Mouse (Mus musculus): ENCODE measurements around the gene Ccdc96.

The Ccdc96 gene

DNA sequence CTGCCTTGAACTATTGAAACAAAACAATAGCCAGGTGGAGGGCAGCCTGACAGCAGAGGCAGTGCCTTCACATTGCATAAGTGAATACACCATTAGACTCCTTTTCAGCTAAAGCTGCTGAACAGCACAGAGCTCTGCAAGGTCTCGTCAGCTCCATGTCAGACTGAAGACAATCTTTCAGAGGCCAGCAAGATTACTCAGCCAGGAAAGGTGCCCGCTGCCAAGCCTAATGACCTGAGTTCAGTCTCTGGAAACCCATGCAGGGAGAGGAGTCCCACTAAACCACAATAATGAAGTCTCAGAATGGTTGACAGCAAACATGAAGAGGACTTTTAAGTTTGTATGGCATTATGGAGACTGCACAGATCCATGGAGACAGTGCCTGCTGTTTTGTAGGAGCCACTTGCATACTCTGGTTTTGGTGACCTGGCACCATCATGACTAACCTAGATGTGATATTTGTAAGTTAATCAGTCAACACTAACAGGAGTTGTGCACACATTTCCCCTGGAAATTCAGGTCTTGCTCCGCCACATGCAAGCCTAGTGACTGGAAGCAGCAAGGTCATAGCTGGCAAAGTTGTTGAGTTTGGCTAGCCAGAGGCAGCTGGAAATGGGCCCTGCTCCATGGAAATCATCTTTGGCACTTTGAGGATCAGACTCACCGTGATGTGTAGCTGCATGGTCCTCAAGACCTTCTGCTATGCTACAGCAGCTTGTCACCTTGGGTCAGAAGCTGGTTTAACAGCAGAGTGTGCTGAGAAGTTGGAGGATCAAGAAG lies 11.3 kb upstream of the Ccdc96 start:
- DNase-seq (ENCODE audit: low spot score): no peak

DNA sequence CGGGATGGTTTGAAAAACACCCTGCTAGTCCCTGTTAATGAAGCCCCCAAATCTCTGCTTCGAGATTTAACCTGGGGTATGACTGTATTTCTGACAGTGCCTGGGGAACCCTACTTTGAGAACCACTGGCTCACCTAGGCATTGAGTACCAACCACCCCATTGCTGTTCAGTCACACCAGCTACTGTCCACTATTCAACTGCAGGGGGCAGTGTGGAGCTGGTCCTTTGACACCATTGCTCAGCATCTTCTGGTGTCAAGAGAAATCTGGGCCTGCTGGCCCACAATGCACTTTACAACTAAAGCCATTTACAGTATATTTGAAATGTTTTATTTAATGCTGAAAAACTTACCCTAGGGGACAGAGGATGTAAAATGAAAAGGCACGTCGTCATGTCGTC lies 10.1 kb upstream of the Ccdc96 start:
- DNase-seq (ENCODE audit: low spot score): no peak

DNA sequence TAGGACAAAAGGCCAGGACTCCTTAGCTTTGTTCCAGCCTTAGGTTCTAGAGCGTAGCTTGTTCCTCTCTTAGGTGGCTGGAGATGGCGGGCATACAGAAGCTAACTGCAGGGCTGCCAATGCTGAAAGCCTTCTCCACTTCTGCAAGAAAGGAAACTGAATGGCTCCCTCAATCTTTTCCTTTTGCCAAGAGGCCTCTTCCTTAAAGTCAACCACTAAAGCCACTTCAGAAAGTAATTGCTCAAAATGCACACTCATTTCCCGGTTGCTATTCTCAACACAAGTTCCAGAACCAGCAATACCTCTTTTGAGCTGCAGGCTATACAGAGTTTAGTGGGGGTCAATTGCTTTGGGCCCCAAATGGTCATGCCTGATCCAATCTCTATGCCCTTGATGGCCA lies 6.9 kb upstream of the Ccdc96 start:
- DNase-seq (ENCODE audit: low spot score): no peak

DNA sequence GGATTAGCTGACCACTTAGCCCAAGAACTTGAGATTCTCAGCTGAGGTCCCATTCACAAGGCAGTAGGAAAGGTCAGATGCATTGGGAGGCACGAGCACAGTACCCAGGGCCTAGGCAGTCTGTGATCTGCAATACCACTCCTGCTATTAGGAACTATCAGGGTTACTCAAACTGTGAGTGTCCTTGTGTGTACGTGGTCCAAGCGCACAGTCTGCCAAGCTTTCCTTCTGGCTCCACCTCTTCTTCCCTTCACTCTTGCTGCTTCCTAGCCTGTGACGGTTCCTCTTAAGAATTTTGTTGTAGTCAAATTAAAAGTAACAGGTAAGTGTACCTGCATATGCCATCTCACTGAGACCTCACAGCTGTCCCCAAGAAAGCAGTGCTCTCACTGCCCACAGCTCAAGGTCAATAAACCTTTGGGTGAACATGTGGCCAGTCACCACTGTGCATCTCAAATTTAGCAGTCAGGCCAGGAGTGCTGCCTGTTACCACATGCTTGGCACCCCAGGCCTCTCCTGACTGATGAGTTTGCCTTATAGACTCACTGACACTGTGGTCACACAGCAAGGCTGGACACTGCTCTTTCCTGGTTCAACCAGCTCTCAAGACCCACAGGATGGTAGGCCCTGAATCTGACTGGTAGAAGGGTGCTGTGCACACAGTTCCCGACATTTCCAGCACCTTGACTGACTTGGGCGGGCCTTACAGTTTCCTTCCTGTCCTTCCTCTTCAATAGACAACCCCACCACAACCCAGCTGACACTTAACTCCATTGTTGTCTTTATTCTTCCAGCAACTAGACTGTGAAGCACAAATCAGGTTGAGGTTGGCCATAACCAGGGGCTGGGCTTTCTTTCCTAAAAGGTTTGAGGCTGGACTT lies 5.6 kb upstream of the Ccdc96 start:
- DNase-seq (ENCODE audit: low spot score): no peak

DNA sequence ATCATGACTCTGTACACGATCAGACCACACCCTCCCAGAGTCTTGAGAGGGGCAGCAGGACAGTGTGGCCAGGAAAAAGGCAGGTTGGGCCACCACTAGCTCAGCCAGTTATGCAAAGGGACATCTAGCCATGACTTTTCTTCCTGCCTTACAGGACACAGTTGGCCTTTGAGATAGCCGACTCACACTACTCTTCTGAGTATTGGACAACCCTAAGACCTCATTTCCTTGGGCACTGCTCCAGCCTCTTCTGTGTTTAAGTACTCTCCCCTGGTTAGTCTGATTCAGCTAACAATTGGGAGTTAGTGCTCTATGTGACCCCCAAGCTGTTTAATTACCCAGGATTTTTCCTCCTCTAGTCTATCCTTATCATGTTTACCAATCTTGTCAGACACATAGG lies 4.7 kb upstream of the Ccdc96 start:
- no peak for DNase-seq (ENCODE audit: low spot score)

DNA sequence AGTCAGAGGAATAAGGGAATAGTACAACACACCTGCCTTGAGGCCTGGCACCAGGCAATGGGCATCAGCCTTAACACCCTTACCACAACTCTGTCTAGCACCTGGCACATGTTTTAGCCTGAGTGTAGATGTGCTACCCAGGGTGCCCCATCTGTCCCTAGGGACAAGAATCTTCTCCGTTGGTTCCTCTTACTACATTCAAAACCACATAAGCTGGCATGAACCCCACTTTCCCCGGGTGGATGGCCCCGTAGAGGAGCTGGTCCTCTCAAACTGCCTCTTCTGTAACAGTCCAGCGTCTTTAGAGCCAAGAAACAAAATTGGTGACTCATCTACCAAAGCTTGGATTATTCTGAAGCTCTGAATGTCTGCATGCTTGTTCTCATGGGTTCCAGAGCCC lies 4.0 kb upstream of the Ccdc96 start:
- no peak for DNase-seq (ENCODE audit: low spot score)

DNA sequence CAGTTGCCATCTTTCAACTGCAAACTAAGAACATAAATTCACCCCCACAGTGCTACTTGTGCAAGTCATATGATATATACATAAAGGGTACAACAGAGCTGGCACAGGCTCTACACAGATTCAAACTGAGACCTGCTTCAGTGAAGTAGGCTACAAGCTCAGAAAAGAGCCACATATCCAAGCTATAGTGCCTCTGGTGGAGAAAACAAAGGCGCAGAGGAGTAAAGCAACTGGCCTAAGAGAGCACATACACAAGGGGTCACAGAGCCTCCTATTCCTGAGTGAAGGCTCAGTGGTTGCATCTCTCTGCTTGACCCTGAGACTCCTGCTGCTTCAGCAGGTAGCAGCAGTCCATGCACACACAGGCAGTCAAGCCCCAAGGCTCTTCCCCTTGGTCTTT lies 3.3 kb upstream of the Ccdc96 start:
- DNase-seq (ENCODE audit: low spot score): no peak

DNA sequence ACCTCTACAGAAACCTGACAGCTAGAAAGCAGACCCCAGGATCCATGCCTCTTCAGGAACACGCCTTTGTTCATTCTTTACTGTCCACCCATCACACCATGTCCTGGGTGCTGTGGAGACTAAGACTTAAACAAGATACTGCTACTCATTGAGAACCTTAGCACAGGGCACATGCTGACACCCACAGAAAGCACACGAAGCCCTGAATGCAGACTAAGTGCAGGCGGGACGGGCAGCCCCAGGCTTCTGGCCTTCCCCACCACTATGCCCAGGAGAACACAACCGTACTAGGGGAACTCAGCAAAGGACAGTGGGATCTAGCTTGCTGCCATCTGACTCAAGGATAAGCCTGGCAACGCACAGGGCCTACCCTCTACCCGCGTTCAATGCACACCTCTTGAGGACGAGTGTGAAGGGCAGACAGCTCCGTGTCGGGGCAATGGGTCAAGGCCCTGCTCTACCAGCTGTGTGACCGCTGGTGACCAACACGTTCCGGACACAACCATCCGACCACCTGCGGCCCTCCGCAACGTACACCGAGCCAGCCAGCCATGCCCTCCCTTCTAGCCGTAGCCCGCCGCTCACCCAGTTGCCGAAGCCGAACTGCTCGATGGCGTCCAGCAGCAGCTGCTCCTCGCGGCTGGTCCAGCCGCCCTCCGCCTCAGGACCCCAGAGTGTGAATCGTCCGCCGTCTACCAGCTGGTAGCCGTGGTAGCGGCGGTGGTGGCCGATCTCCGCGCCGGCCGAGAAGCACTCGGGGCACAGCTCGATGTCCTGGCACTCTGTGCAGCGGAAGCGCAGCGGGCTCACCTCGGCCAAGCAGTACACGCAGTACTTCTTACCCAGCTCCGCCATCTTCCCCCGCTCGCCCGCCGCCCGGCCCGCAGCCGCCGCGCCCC lies 936 bp upstream of the Ccdc96 start:
- peak; percentile 49 for DNase-seq (ENCODE audit: low spot score)

DNA sequence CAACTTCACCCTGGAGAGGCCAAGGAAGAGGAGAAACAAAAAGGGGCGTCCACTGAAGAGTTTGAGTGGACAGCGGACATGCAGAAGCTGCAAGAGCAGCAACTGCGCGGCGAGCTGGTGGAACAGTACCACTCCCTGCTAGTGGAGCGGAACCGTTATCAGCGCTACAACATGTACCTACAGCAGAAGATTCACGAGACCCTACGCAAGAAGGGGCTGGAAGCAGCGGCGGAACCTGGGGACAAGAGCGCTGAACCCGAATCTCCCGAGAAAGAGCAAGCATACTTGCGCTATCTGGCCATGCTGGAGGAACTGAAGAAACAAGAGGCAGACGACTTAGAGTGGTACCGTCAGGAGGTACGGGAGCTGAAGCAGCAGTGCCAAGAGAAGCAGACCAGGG lies 918 bp downstream of the Ccdc96 start:
- DNase-seq (ENCODE audit: low spot score): no peak

DNA sequence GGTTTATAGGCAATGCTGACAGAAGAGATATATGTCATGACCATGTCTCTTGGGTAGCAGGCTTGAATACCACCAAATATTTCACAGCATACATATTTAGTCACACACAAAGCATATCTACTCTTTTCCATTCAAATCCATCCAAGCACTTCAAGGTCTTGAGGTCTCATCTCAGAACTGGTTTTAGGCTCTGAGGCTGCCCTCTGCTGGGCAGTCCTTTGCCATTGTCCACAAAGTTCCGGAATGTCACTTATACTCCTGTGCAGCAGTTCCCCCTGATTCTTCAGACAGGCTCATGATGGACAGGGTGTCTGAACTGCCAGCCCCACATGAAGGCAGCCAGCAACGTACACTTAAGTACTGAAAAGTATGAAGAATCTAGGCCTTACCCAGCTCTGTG lies 4.8 kb downstream of the Ccdc96 start:
- no peak for DNase-seq (ENCODE audit: low spot score)

DNA sequence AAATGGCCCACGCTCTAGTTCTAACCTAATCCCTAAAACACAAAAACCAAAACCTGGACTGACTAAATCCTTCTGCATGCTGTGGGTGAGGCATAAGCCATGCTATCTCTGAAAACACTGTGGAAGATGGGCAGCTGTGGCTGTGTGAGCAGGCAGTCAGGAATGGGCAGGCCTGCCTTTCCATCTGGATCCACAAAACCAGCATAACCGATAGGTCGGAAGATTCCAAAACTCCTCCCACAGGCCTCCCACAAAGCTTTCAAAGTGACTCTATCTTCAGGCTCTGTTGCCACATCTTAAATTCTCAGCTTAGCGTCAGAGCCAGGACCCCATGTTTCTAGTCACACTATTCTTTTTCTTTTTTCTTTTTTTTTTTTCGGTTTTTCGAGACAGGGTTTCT lies 9.5 kb downstream of the Ccdc96 start:
- DNase-seq (ENCODE audit: low spot score): no peak

DNA sequence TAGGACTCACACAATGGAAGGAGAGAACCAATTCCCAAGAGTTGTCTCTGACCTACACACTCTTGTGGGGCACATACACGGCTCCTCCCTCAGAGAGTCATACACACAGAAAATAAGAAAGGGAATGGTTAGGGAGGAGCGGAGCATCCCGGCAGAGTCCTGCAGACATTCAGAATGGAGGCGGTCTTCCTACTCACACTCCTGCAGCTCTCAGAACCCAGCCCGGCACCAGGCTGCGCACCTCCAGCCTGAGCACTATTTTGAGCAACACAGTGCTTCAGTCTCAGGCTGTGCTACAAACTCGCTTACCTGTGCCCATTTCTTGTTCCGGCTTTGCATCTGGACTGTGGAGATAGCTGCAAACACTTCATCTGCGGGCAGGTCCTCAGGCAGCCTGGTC lies 10.3 kb downstream of the Ccdc96 start:
- DNase-seq (ENCODE audit: low spot score): no peak

DNA sequence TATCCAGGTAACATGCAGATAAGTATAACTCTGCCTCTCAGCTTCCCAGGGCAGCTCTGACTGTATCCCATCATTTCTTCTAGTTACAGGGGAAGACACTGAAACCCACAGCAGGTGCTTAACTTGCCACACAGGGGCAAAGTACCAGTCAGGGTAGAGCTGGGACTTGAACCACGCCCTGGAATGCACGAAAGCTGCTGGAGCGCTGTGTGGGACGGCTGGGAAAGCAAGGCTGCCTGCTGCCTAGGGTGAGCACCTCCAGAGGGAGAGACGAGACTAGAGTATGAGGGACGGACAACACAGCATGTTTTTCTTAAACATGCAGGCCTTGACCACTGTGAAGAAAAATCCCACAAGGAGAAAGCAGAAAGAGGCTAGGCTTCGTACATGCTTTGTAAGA lies 20.8 kb downstream of the Ccdc96 start:
- DNase-seq (ENCODE audit: low spot score): no peak

DNA sequence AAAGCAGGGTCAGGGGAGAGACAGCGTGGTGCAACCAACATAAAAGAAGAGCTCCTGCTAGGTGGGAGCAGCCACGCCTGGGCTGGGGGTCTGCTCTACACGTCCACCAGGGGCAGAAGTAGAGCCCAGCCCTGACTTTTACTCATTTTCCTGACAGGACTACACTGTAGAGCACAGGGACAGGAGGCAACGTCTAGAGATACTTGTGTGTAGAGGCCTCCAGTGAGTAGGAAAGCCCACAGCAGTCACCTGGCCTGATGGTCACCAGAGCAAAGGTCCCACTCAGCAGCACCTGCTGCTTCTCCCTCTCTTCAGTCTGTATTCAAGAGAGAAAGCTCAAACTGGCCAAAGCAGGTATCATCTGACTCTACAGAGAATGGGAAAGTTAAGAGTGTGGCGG lies 21.3 kb downstream of the Ccdc96 start:
- no peak for DNase-seq (ENCODE audit: low spot score)

DNA sequence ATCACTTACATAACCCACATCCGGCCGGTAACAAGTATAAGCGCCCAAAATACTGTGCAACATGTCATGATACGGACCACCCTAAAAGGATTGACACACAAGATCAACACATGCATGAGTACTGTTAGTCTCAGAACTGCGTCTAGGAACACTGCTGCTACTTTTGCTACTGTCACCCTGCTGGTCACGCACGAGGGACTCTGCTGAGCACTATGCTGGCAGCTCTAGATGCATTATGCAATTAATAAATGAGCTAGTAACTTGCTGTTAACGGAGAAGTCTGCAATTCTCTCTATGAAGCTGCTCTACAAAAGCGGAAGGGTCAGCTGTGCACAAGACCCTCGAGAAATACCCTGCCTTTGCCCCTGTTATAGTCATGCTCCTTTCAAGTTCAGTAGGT lies 24.0 kb downstream of the Ccdc96 start:
- no peak for DNase-seq (ENCODE audit: low spot score)

DNA sequence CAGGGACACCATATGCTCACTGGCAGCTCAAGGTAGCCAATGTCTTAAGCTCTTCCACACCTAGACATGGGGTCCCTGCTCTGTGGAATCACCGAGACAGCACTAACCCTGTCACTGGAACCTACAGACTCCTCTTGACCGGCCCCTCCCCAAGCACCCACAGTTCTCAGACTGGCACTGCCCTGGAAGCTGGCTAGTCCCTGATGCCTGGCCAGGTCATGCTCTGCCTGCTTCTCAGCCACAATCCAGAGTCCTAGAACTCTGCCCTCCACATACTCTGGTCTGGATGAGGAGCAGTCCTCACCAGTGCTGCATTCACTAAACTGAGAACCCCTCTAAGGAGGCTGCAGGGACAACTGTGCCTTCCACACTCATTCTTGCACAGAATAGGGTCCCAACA lies 26.6 kb downstream of the Ccdc96 start:
- no peak for DNase-seq (ENCODE audit: low spot score)

DNA sequence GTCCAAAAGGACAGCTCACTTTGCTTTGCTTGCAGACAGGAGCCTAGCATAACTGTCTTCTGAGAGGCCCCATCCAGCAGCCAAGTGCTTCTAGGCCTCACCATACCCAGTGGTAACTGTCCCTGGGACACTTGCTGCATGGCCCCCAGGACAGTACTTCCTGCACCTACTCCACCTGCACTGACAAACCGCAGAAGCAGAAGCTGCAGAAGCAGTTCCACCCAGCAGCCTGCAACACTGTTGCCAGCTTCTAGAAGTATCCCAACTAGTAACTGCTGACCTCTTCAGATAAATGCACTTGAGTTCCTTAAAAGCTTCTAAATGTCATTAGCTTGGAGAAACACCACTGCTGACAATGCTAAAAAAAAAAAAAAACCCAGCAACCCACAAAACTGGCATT lies 30.7 kb downstream of the Ccdc96 start:
- no peak for DNase-seq (ENCODE audit: low spot score)

DNA sequence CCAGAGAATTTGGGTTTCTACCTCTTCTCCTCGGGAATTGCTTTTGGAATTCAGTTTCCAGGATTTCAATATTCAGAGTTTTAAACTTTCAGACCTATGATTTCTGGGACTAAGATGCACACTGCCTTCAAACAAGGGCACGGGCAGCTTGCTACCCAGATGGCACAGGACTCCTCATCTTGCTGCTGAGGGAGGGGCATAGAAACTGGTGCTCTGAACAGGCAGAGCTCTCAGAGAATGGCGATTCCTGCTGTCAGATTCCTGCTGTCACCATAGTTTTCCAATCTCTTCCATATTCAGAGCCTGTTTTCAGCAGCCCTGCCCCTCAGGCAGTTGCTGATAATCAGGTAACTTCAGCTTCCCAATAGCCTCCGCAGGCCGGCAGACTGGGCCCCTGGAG lies 31.2 kb downstream of the Ccdc96 start:
- no peak for DNase-seq (ENCODE audit: low spot score)

DNA sequence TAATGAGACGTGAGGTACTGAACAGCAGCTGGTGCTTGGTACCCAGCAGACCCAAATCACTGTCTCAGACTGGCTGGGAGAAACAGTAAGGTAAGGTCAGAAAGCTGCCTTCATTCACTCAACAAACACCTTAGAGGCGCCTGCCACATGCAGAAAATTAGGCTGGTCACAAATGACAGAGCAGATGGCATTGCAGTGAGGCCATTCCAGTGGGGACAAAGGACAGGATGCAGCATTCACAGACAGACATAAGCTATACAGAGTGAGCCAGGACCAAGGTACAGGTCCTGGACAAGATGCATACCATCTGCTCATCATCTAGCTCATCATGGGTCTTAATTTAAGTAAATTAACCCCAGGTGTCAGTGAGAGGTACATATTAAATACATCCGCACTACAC lies 33.2 kb downstream of the Ccdc96 start:
- DNase-seq (ENCODE audit: low spot score): no peak

DNA sequence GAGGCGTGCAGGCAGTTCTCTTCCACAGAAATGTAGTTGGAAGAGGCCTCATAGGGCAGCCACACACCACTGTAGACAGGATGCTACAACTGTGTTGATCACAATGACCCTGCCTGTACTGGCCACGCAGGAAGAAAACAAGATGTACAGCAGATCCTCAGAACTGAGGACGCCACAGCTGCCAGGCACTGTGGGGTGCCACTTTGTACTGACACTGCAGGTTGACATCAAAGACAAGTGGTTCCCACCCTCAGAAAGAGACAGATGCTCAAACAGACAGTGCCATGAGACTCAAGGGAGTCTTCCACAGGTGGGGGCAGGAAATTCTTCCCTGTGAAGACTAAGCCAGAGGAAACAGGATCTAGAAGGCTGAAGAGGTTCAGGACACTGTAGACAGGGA lies 35.4 kb downstream of the Ccdc96 start:
- DNase-seq (ENCODE audit: low spot score): no peak

DNA sequence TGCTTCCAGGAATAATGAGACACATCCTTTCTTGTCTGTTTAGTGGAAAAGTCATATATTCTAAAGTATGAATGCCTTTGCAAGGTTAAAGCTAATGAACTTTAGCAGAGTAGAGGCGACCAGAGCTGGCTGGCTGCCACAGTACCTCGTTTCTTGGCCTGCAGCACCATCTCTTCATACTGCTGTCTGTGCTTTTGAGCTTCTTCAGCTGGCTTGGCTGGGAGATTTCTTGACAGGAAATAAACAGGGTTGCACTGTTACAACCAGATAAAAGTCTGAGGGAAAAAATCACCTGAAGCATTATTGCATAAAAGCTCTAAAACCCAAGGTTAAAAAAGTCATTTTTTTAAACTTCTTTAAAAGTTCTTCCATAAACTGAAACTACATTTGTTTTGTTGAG lies 38.4 kb downstream of the Ccdc96 start:
- no peak for DNase-seq (ENCODE audit: low spot score)

DNA sequence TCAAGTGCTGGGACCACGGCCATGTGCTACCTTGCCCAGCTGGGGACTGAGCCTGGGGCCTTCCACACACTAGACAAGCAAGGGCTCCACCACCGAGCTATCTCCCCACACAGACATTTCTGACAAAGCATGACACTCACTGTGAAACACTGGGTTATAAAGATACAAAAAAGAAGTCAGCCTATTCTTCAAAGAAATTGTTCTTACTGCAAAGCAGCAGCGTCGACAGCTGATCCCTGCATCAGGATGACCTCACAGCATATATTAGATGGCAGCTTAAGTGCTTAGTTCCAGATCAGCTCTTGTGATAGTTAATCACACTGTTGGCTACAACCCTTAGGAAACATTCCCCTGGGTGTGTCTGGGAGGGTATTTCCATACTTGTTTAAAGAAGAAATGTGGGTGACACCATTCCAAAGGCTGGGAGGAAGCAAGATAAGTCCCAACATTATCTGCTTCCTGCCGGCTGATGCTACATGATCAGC lies 38.9 kb downstream of the Ccdc96 start:
- DNase-seq (ENCODE audit: low spot score): no peak
